Comparison of ENCODE assay signal across 23 mouse cellular contexts in the genomic region with DNA sequence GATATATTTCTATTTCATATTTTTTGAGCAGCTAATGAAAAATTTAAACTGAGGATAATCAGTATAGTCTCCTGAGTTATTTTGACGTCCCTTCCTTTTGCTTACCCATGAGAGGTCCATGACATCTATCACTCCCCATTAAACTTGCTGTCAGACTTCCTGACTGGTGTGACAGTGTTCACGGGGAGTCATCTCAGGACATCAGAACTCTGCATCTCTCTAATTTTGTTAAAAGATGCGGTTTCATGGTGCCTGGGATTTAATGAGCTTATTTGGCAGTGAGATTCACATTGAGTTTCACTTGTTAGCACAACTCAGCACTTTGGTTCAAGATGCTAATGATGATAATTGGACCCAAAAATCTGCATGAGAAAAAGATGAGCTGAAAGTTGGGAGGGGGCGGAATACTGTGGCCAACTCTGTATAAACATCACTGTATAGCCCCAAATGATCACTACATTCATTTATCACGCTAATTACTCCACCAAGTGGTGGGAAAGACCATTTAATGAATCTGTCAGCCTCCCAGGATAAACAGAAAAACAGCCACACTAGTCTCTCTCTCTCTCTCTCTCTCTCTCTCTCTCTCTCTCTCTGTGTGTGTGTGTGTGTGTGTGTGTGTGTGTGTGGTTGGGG.
DNase-seq lines count a peak whose midpoint lies in the region; ATAC-seq and TF ChIP-seq lines count a peak whose summit lies in the region.
"Had no signal": no experiment of that assay in that cellular context is flagged by ENCODE, and none has a peak within 500 bp of the region (broad histone marks: within the 10 kb centered on the region; RNA-seq: fewer than 3 reads in every experiment).

No protein-coding gene starts in this region.

- DNase-seq in Muller cell, postnatal 12 days (ENCODE audit: inconsistent ontology term): peak; percentile 85
- peak; percentile 34 for DNase-seq in hindbrain, postnatal 0 days (ENCODE audit: low spot score)
- DNase-seq in c-Kit-positive CD71-positive TER-119-positive erythroid progenitor cells, embryonic 14.5 days (ENCODE audit: low spot score): no peak
- no peak for DNase-seq in right cerebral cortex, adult 2 months (ENCODE audit: low spot score in 2 of 2)
- no peak for DNase-seq in thymus, postnatal 0 days (ENCODE audit: low spot score)
- DNase-seq: adrenal gland, adult 8-10 months; cerebellum, adult 9-10 months; gastrocnemius, postnatal 10 days; kidney, adult 2 months; layer of hippocampus, postnatal 36 days; right cerebral cortex, postnatal 14 days had no signal

- no peak overlapping the region for H3K9ac ChIP-seq in hindbrain, embryonic 15.5 days
- H3K9ac ChIP-seq in hindbrain, embryonic 12.5 days: no peak overlapping the region
- H3K9ac ChIP-seq in forebrain, embryonic 13.5 days: no peak overlapping the region
- no peak overlapping the region for H3K9ac ChIP-seq in hindbrain, postnatal 0 days (replicated peaks; ENCODE audit: low read length)
- H3K9ac ChIP-seq: embryonic facial prominence, embryonic 15.5 days; heart, embryonic 13.5 days; neural tube, embryonic 15.5 days had no signal

- H3K27ac ChIP-seq in hindbrain, embryonic 15.5 days (replicated peaks): no peak overlapping the region
- H3K27ac ChIP-seq in hindbrain, embryonic 12.5 days: no peak overlapping the region
- no peak overlapping the region for H3K27ac ChIP-seq in forebrain, embryonic 13.5 days
- H3K27ac ChIP-seq in hindbrain, postnatal 0 days: no peak overlapping the region
- H3K27ac ChIP-seq: embryonic facial prominence, embryonic 15.5 days; heart, embryonic 13.5 days; kidney, postnatal 0 days; macrophage; neural tube, embryonic 15.5 days had no signal

- H3K36me3 ChIP-seq in hindbrain, embryonic 15.5 days: no peaks in the 10 kb centered on the region
- peaks cover 13% of the 10 kb centered on the region for H3K36me3 ChIP-seq in hindbrain, embryonic 12.5 days
- H3K36me3 ChIP-seq in forebrain, embryonic 13.5 days (ENCODE audit: poor library complexity, severe bottlenecking): peaks cover 18% of the 10 kb centered on the region
- H3K36me3 ChIP-seq in hindbrain, postnatal 0 days (ENCODE audit: insufficient read depth, low read length): 0 out of 2 replicates have a peak, but pooled peaks cover 6% of the 10 kb centered on the region
- H3K36me3 ChIP-seq: embryonic facial prominence, embryonic 15.5 days; G1E; heart, embryonic 13.5 days had no signal

- no peaks in the 10 kb centered on the region for H3K9me3 ChIP-seq in hindbrain, embryonic 15.5 days
- H3K9me3 ChIP-seq in hindbrain, embryonic 12.5 days (replicated peaks): no peaks in the 10 kb centered on the region
- no peaks in the 10 kb centered on the region for H3K9me3 ChIP-seq in forebrain, embryonic 13.5 days (replicated peaks)
- no peaks in the 10 kb centered on the region for H3K9me3 ChIP-seq in hindbrain, postnatal 0 days (ENCODE audit: low read length)
- H3K9me3 ChIP-seq: embryonic facial prominence, embryonic 15.5 days; G1E; heart, embryonic 13.5 days; neural tube, embryonic 15.5 days had no signal

- ATAC-seq in hindbrain, embryonic 15.5 days (ENCODE audit: low FRiP score, low read depth): peak; percentile 54; the same call in 1 of the 2 replicates
- no peak for ATAC-seq in hindbrain, embryonic 12.5 days (ENCODE audit: low FRiP score)
- ATAC-seq in forebrain, embryonic 13.5 days: peak; percentile 84
- no peak for ATAC-seq in hindbrain, postnatal 0 days
- ATAC-seq: activated CD4-positive, CD25-positive, alpha-beta regulatory T cell, adult 4 months; lung, postnatal 0 days had no signal

- 48% methylated on average over 5 of the region's 5 CpGs for WGBS in hindbrain, embryonic 15.5 days
- WGBS in hindbrain, embryonic 12.5 days: 75% methylated on average over 5 of the region's 5 CpGs
- WGBS in forebrain, embryonic 13.5 days: 40% methylated on average over 5 of the region's 5 CpGs
- 56% methylated on average over 5 of the region's 5 CpGs for whole genome bisulfite sequencing in hindbrain, postnatal 0 days

- TF ChIP-seq CTCF in hindbrain, postnatal 0 days (IDR thresholded peaks at IDR 0.05; ENCODE audit: low read depth): no peak

- no peak overlapping the region for H3K4me2 ChIP-seq in hindbrain, embryonic 15.5 days
- no peak overlapping the region for H3K4me2 ChIP-seq in hindbrain, embryonic 12.5 days (replicated peaks)
- H3K4me2 ChIP-seq in forebrain, embryonic 13.5 days: no peak overlapping the region
- H3K4me2 ChIP-seq in hindbrain, postnatal 0 days (ENCODE audit: low read depth, low read length): no peak overlapping the region
- H3K4me2 ChIP-seq: embryonic facial prominence, embryonic 15.5 days; heart, embryonic 13.5 days; neural tube, embryonic 15.5 days had no signal

- no peaks in the 10 kb centered on the region for H3K27me3 ChIP-seq in hindbrain, embryonic 15.5 days
- no peaks in the 10 kb centered on the region for H3K27me3 ChIP-seq in hindbrain, embryonic 12.5 days
- no peaks in the 10 kb centered on the region for H3K27me3 ChIP-seq in forebrain, embryonic 13.5 days
- no peaks in the 10 kb centered on the region for H3K27me3 ChIP-seq in hindbrain, postnatal 0 days (ENCODE audit: insufficient read depth, low read length)
- H3K27me3 ChIP-seq: CH12.LX; embryonic facial prominence, embryonic 15.5 days; heart, embryonic 13.5 days; neural tube, embryonic 15.5 days had no signal

- H3K4me1 ChIP-seq in hindbrain, embryonic 15.5 days (replicated peaks): 0 out of 2 replicates have a peak, but pooled peaks cover 7% of the 10 kb centered on the region
- H3K4me1 ChIP-seq in hindbrain, embryonic 12.5 days: peaks cover 2% of the 10 kb centered on the region; the same call in 1 of the 2 replicates
- peaks cover 28% of the 10 kb centered on the region for H3K4me1 ChIP-seq in forebrain, embryonic 13.5 days
- H3K4me1 ChIP-seq in hindbrain, postnatal 0 days (ENCODE audit: insufficient read depth, low read length): no peaks in the 10 kb centered on the region
- H3K4me1 ChIP-seq: embryonic facial prominence, embryonic 15.5 days; heart, embryonic 13.5 days had no signal

- H3K4me3 ChIP-seq in hindbrain, embryonic 15.5 days: no peak overlapping the region
- no peak overlapping the region for H3K4me3 ChIP-seq in hindbrain, embryonic 12.5 days
- no peak overlapping the region for H3K4me3 ChIP-seq in forebrain, embryonic 13.5 days
- no peak overlapping the region for H3K4me3 ChIP-seq in hindbrain, postnatal 0 days (ENCODE audit: low read length)
- H3K4me3 ChIP-seq: embryonic facial prominence, embryonic 15.5 days; heart, embryonic 13.5 days; neural tube, embryonic 15.5 days had no signal

Comparison
In these comparisons a context has a peak if more than half of its experiments do, and no peak if none do; other contexts are left out.
1. ATAC-seq: peak in hindbrain, embryonic 15.5 days (single experiment) and forebrain, embryonic 13.5 days (single experiment); none in hindbrain, embryonic 12.5 days (single experiment) and hindbrain, postnatal 0 days (single experiment).
2. DNase-seq: peak in Muller cell, postnatal 12 days (single experiment) and hindbrain, postnatal 0 days (single experiment); none in c-Kit-positive CD71-positive TER-119-positive erythroid progenitor cells, embryonic 14.5 days (single experiment), right cerebral cortex, adult 2 months (0 of 2) and thymus, postnatal 0 days (single experiment).